In genomic region chr15:100304019-100304991, GRCm38 (mm10) we compare ENCODE assay signal across 8 mouse cellular contexts. TPM values are rescaled to one million over a fixed set of nuclear protein-coding genes. Genes with fewer than 3 reads are reported as not detected.
A peak's percentile ranks its signal among the peaks of the same experiment; 100 is the strongest.
DNase-seq lines count a peak whose midpoint lies in the region; ATAC-seq lines count a peak whose summit lies in the region.

TSS of gene Mettl7a1 (plus strand) at chr15:100304140.

- WGBS in forebrain, embryonic 10.5 days = 5% methylated on average over 21 of the region's 30 CpGs
- WGBS in heart, embryonic 14.5 days = 3% methylated on average over 20 of the region's 30 CpGs
- WGBS in liver, embryonic 12.5 days (ENCODE audit: insufficient replicate concordance) = 2% methylated on average over 21 of the region's 30 CpGs
- 2% methylated on average over 22 of the region's 30 CpGs for WGBS in stomach, embryonic 14.5 days

- no peaks in the 10 kb centered on the region for H3K36me3 ChIP-seq in forebrain, embryonic 10.5 days (replicated peaks)
- no peaks in the 10 kb centered on the region for H3K36me3 ChIP-seq in heart, embryonic 14.5 days (ENCODE audit: control insufficient read depth, insufficient read depth, low read length)
- no peaks in the 10 kb centered on the region for H3K36me3 ChIP-seq in liver, embryonic 12.5 days
- H3K36me3 ChIP-seq in stomach, embryonic 14.5 days (ENCODE audit: control insufficient read depth, insufficient read depth, low read length) = no peaks in the 10 kb centered on the region

- peak within 1 kb of the TSS; percentile 83 for H3K4me2 ChIP-seq in heart, embryonic 14.5 days (ENCODE audit: low read length)
- H3K4me2 ChIP-seq in liver, embryonic 12.5 days = peak within 1 kb of the TSS; percentile 88
- peak within 1 kb of the TSS; percentile 61 for H3K4me2 ChIP-seq in stomach, embryonic 14.5 days (replicated peaks; ENCODE audit: low read depth, low read length)

- H3K27me3 ChIP-seq in forebrain, embryonic 10.5 days (ENCODE audit: poor library complexity, severe bottlenecking) = no peaks in the 10 kb centered on the region
- H3K27me3 ChIP-seq in heart, embryonic 14.5 days (ENCODE audit: control insufficient read depth, insufficient read depth, low read length) = no peaks in the 10 kb centered on the region
- no peaks in the 10 kb centered on the region for H3K27me3 ChIP-seq in liver, embryonic 12.5 days (replicated peaks)
- no peaks in the 10 kb centered on the region for H3K27me3 ChIP-seq in stomach, embryonic 14.5 days (ENCODE audit: control insufficient read depth, insufficient read depth, low read length)

- H3K9me3 ChIP-seq in forebrain, embryonic 10.5 days = no peaks in the 10 kb centered on the region
- H3K9me3 ChIP-seq in heart, embryonic 14.5 days (ENCODE audit: control insufficient read depth, low read length) = no peaks in the 10 kb centered on the region
- no peaks in the 10 kb centered on the region for H3K9me3 ChIP-seq in liver, embryonic 12.5 days (replicated peaks)
- no peaks in the 10 kb centered on the region for H3K9me3 ChIP-seq in stomach, embryonic 14.5 days (ENCODE audit: control insufficient read depth, low read depth, low read length)

- peak within 1 kb of the TSS; percentile 90 for H3K27ac ChIP-seq in forebrain, embryonic 10.5 days
- H3K27ac ChIP-seq in heart, embryonic 14.5 days (replicated peaks in 1 of 2; ENCODE audit: control insufficient read depth in 1 of 2, insufficient read depth in 1 of 2, low read depth in 2 of 2, low read length in 2 of 2) = peak within 1 kb of the TSS; percentile 73 to 79
- H3K27ac ChIP-seq in liver, embryonic 12.5 days = peak within 1 kb of the TSS; percentile 93
- peak within 1 kb of the TSS; percentile 84 for H3K27ac ChIP-seq in stomach, embryonic 14.5 days (ENCODE audit: low read length)

- peak; percentile 58 for ATAC-seq in heart, embryonic 14.5 days (ENCODE audit: insufficient number of reproducible peaks, insufficient read depth, low FRiP score, low read depth)
- ATAC-seq in liver, embryonic 12.5 days = peak; percentile 78
- peak; percentile 77; the same call in 1 of the 2 replicates for ATAC-seq in stomach, embryonic 14.5 days (ENCODE audit: insufficient number of reproducible peaks, insufficient read depth, low FRiP score, low read depth)

- H3K9ac ChIP-seq in heart, embryonic 14.5 days (ENCODE audit: low read length) = peak within 1 kb of the TSS; percentile 75
- peak within 1 kb of the TSS; percentile 82 for H3K9ac ChIP-seq in liver, embryonic 12.5 days
- peak within 1 kb of the TSS; percentile 45 for H3K9ac ChIP-seq in stomach, embryonic 14.5 days (replicated peaks; ENCODE audit: low read depth, low read length)

- H3K4me3 ChIP-seq in forebrain, embryonic 10.5 days = peak within 1 kb of the TSS; percentile 60
- H3K4me3 ChIP-seq in heart, embryonic 14.5 days (ENCODE audit: control insufficient read depth in 1 of 2, insufficient read depth in 1 of 2, low read depth in 1 of 2, low read length in 2 of 2) = peak within 1 kb of the TSS; percentile 55 to 79
- peak within 1 kb of the TSS; percentile 70 for H3K4me3 ChIP-seq in liver, embryonic 12.5 days
- H3K4me3 ChIP-seq in stomach, embryonic 14.5 days (ENCODE audit: low read depth, low read length) = peak within 1 kb of the TSS; percentile 46

- peak; percentile 17 to 35 for DNase-seq in CD8-positive naive resting alpha-beta T cell, adult 2 months (ENCODE audit: low read depth in 2 of 2, low spot score in 2 of 2)
- DNase-seq in c-Kit-positive CD71-negative TER-119-negative erythroid progenitor cells, embryonic 14.5 days (ENCODE audit: low read depth) = peak; percentile 60
- DNase-seq in forebrain, embryonic 10.5 days (ENCODE audit: extremely low spot score, low spot score) = peak; percentile 76
- peak; percentile 90 for DNase-seq in kidney, postnatal 14 days
- peak; percentile 72 for DNase-seq in naive thymus-derived CD4-positive, alpha-beta T cell, adult 2 months (ENCODE audit: low read depth)

- H3K4me1 ChIP-seq in forebrain, embryonic 10.5 days = peaks cover 33% of the 10 kb centered on the region
- H3K4me1 ChIP-seq in heart, embryonic 14.5 days (ENCODE audit: control insufficient read depth in 2 of 2, insufficient read depth in 2 of 2, low read length in 2 of 2) = no peaks in the 10 kb centered on the region; a peak in 1 of 4 replicates
- H3K4me1 ChIP-seq in liver, embryonic 12.5 days = peaks cover 48% of the 10 kb centered on the region
- peaks cover 9% of the 10 kb centered on the region; the same call in 1 of the 2 replicates for H3K4me1 ChIP-seq in stomach, embryonic 14.5 days (ENCODE audit: control insufficient read depth, insufficient read depth, low read length)

RNA-seq across cellular contexts. Expression of gene Mettl7a1, which starts in this region (rescaled TPM):
- polyA plus RNA-seq in forebrain, embryonic 10.5 days (2016; fragmentation: Nextera tagmentation; extraction: Ambion mirVana) = 3.8 and 3.9 TPM in 2 replicates
- polyA plus RNA-seq in heart, embryonic 14.5 days (2014; fragmentation: Nextera tagmentation; extraction: Ambion mirVana) = 2.2 and 3.8 TPM in 2 replicates
- 4.4 and 5.4 TPM in 2 replicates for polyA plus RNA-seq in liver, embryonic 12.5 days (2016; fragmentation: Nextera tagmentation; extraction: Ambion mirVana)
- 7.3 and 9.2 TPM in 2 replicates for polyA plus RNA-seq in stomach, embryonic 14.5 days (2014; fragmentation: Nextera tagmentation; extraction: Ambion mirVana)

Comparison
In these comparisons a context has a peak if more than half of its experiments do, and no peak if none do; other contexts are left out.
1. Peak in every context shown above with its lines: DNase-seq, ATAC-seq, H3K4me3 ChIP-seq and H3K27ac ChIP-seq.
2. DNase-seq: peak in every context shown above with its lines; median percentile 90 in kidney, postnatal 14 days; 76 in forebrain, embryonic 10.5 days; 72 in naive thymus-derived CD4-positive, alpha-beta T cell, adult 2 months; 60 in c-Kit-positive CD71-negative TER-119-negative erythroid progenitor cells, embryonic 14.5 days; 26 in CD8-positive naive resting alpha-beta T cell, adult 2 months.